Mouse (Mus musculus) brain, adult 2 months (tissue): ENCODE measurements around the gene Ptp4a2.
"Not testable (repeated sequence)": the region's sequence is repeated elsewhere in the genome, so short reads cannot be mapped to it uniquely, and the experiment has no call there.

Experiments used
- DNase-seq: peaks from one replicate; pipeline ENCODE4 v3.0.0; 2011; ENCODE audit warnings: low read depth, low spot score

Ptp4a2 gene

GRCm38 (mm10) chr4:129882555-129883293 lies 71.7 kb downstream of the Ptp4a2 start:
- DNase-seq: peak; percentile 80

- DNase-seq: peak; percentile 82
Observed at GRCm38 (mm10) chr4:129884041-129884930, 73.3 kb downstream of the Ptp4a2 start.

GRCm38 (mm10) chr4:129889661-129890060 lies 78.6 kb downstream of the Ptp4a2 start:
- no peak for DNase-seq

- DNase-seq: no peak
Observed at GRCm38 (mm10) chr4:129890094-129890493, 79.1 kb downstream of the Ptp4a2 start.

- DNase-seq: no peak
Observed at GRCm38 (mm10) chr4:129894861-129895260, 83.8 kb downstream of the Ptp4a2 start.

GRCm38 (mm10) chr4:129898815-129899214 lies 87.8 kb downstream of the Ptp4a2 start:
- DNase-seq: not testable (repeated sequence)
